Mouse (Mus musculus) limb, embryonic 13.5 days (tissue): Measurements from ENCODE around the gene Rorc. TPM values are rescaled to one million over a fixed set of nuclear protein-coding genes. Genes with fewer than 3 reads are reported as not detected.

Experiments used
- ATAC-seq: fragments of 200-750 bp; cut with Nextera tagmentation; 2 replicates; pipeline ENCODE4 v1.8.0; 2017; ENCODE audit warnings: low read depth, moderate number of reproducible peaks, moderate TSS enrichment; ENCODE audit not compliant: low FRiP score
- H3K27ac ChIP-seq: fragments of 300-500 bp; sonication (generic); 2 replicates; pipeline ENCODE4 v1.5.1; 2015; ENCODE audit warnings: inconsistent platforms, mild to moderate bottlenecking, moderate library complexity
- H3K27me3 ChIP-seq: fragments of 300-500 bp; sonication (generic); 2 replicates; pipeline ENCODE4 v1.6.1; 2015; ENCODE audit warnings: mild to moderate bottlenecking, inconsistent platforms
- H3K36me3 ChIP-seq: fragments of 300-500 bp; sonication (generic); 2 replicates; pipeline ENCODE4 v1.6.1; 2015; ENCODE audit warnings: inconsistent platforms, mild to moderate bottlenecking, moderate library complexity
- H3K4me1 ChIP-seq: fragments of 300-500 bp; sonication (generic); 2 replicates; pipeline ENCODE4 v1.6.1; 2015; ENCODE audit warnings: inconsistent platforms
- H3K4me2 ChIP-seq: fragments of 300-500 bp; sonication (generic); replicated peaks from 2 replicates; pipeline ENCODE4 v1.6.1; 2015; ENCODE audit warnings: inconsistent platforms, mild to moderate bottlenecking, moderate library complexity
- H3K4me3 ChIP-seq: fragments of 300-500 bp; sonication (generic); 2 replicates; pipeline ENCODE4 v1.5.1; 2015; ENCODE audit warnings: moderate library complexity, mild to moderate bottlenecking, inconsistent platforms
- H3K9ac ChIP-seq: fragments of 300-500 bp; sonication (generic); 2 replicates; pipeline ENCODE4 v1.6.1; 2015; ENCODE audit warnings: mild to moderate bottlenecking, inconsistent platforms
- H3K9me3 ChIP-seq: fragments of 300-500 bp; sonication (generic); 2 replicates; pipeline ENCODE4 v1.6.1; 2016; ENCODE audit warnings: inconsistent platforms
- WGBS: fragments of 180-500 bp; shearing (Covaris S2); methylation state at CpG from one replicate; pipeline ENCODE4 v1.1.7; 2015; 5-methylcytosine and 5-hydroxymethylcytosine counted together
- polyA plus RNA-seq: library from polyadenylated mRNA; unstranded; fragments of >200 nt; fragmentation: Nextera tagmentation; extraction: Ambion mirVana; gene quantifications from 2 replicates; pipeline ENCODE4 v1.2.1, GENCODE M21; 2015

The Rorc gene
- polyA plus RNA-seq, 1 experiment from 2014 or later: 1.0 TPM

DNA sequence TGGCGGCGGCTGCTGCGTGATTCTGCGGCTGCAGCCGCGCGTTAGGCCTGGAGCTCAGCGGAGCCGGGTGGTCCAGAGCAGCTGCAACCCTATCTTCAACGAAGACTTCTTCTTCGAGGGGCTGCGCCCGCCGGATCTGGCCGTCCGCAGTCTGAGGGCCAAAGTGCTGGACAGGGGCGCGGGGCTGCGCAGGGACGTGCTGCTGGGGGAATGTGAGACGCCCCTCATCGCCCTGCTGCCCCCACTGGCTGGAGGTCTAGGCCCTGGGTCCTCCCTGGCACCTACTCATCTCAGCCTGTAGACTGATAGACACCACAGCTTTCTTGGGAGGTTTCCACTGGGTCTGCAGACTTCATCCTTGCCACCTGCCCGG is 8.5 kb upstream of the Rorc start:
- ATAC-seq: peak; percentile 55
- peaks cover 44% of the 10 kb centered on the region for H3K27me3 ChIP-seq

GRCm38 (mm10) chr3:94366761-94367160 is 5.8 kb upstream of the Rorc start:
- peaks cover 14% of the 10 kb centered on the region for H3K4me1 ChIP-seq
- no peak overlapping the region for H3K9ac ChIP-seq
- peak; percentile 39; the same call in 1 of the 2 replicates for ATAC-seq
- 24% methylated on average over 3 of the region's 3 CpGs for WGBS
- H3K27ac ChIP-seq: no peak overlapping the region
- H3K36me3 ChIP-seq: no peaks in the 10 kb centered on the region
- no peak overlapping the region for H3K4me3 ChIP-seq
- peaks cover 43% of the 10 kb centered on the region for H3K27me3 ChIP-seq
- no peaks in the 10 kb centered on the region for H3K9me3 ChIP-seq
- no peak overlapping the region for H3K4me2 ChIP-seq

More for the DNA sequence above, 8.5 kb upstream of the Rorc start:
- Histone ChIP-seq H3K4me1 (peaks cover 9% of the 10 kb centered on the region; the same call in 1 of the 2 replicates), H3K9ac (peak overlapping the region; percentile 88), H3K27ac (no peak overlapping the region), H3K4me2 (peak overlapping the region; percentile 88), H3K36me3 (no peaks in the 10 kb centered on the region), H3K4me3 (peak overlapping the region; percentile 69), H3K9me3 (no peaks in the 10 kb centered on the region)
- 4% methylated on average over 23 of the region's 23 CpGs for WGBS

DNA sequence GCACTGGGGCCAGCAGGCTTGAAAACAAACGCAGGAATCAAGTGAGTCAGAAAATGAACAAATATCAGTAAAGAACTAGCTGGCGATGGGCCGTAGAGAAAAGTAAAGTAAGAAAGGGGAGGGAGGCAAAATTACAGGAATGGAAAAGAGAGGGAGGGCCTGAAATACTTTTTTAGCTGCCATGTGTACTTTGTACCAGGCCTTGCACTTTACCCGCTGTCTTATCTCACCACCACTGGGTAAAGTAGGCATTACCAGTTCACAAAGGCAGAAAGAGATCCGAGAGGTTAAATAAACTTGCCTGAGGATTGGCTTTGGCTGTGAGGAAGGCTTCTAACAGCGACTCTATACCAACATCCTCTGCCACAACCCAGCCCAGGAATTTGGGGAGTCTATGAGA is 5.1 kb upstream of the Rorc start:
- Histone ChIP-seq H3K27me3 (peaks cover 36% of the 10 kb centered on the region), H3K4me1 (peaks cover 18% of the 10 kb centered on the region), H3K9me3 (no peaks in the 10 kb centered on the region), H3K4me3 (no peak overlapping the region), H3K9ac (no peak overlapping the region), H3K36me3 (no peaks in the 10 kb centered on the region), H3K27ac (no peak overlapping the region), H3K4me2 (no peak overlapping the region)
- WGBS: 83% methylated on average over 6 of the region's 6 CpGs
- no peak for ATAC-seq

GRCm38 (mm10) chr3:94368631-94369030 is 4.0 kb upstream of the Rorc start:
- H3K9ac ChIP-seq: no peak overlapping the region
- peaks cover 23% of the 10 kb centered on the region for H3K4me1 ChIP-seq
- peaks cover 27% of the 10 kb centered on the region for H3K27me3 ChIP-seq
- WGBS: 59% methylated on average over 6 of the region's 6 CpGs
- ATAC-seq: no peak
- no peak overlapping the region for H3K27ac ChIP-seq
- no peak overlapping the region for H3K4me3 ChIP-seq
- no peak overlapping the region for H3K4me2 ChIP-seq
- no peaks in the 10 kb centered on the region for H3K36me3 ChIP-seq
- H3K9me3 ChIP-seq: no peaks in the 10 kb centered on the region

- Histone ChIP-seq H3K27me3 (peaks cover 22% of the 10 kb centered on the region), H3K9ac (no peak overlapping the region), H3K4me1 (peaks cover 29% of the 10 kb centered on the region), H3K27ac (no peak overlapping the region), H3K4me2 (no peak overlapping the region), H3K36me3 (no peaks in the 10 kb centered on the region), H3K4me3 (no peak overlapping the region), H3K9me3 (no peaks in the 10 kb centered on the region)
- ATAC-seq: no peak
- 74% methylated on average over 2 of the region's 2 CpGs for WGBS
These were observed 2.9 kb upstream of the Rorc start for GRCm38 (mm10) chr3:94369709-94370108.

DNA sequence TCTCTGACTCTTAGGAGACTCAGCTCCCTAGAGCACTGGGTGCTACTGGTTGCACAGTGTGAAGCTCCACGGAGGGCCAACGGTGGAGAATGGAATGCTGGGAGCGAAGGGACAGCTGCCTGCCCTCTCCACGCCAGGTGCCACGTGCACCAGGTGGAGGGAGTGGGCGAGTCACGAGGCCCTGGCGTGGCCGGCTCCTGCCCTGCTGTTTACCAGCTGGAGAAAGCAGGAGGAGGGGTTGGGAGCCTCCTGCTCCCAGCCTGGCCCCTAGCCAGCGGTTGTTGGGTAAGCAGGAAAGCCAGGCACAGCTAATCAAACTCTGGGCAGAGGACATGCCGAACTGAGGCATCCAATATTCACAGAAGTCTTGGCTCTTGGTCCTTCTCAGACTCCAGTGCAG is 957 bp upstream of the Rorc start:
- 0 out of 2 replicates have a peak overlapping the region, but pooled peaks have one; percentile 4 for H3K4me3 ChIP-seq
- H3K4me1 ChIP-seq: peaks cover 29% of the 10 kb centered on the region
- no peaks in the 10 kb centered on the region for H3K9me3 ChIP-seq
- H3K27me3 ChIP-seq: peaks cover 8% of the 10 kb centered on the region; the same call in 1 of the 2 replicates
- H3K27ac ChIP-seq: no peak overlapping the region
- ATAC-seq: peak; percentile 52
- H3K9ac ChIP-seq: 0 out of 2 replicates have a peak overlapping the region, but pooled peaks have one; percentile 14
- H3K4me2 ChIP-seq: peak overlapping the region; percentile 50
- no peaks in the 10 kb centered on the region for H3K36me3 ChIP-seq
- 3% methylated on average over 11 of the region's 11 CpGs for WGBS

GRCm38 (mm10) chr3:94372038-94372437 is 556 bp upstream of the Rorc start:
- ATAC-seq: 0 out of 2 replicates have a peak, but pooled peaks have one; percentile 7
- Histone ChIP-seq H3K27ac (no peak overlapping the region), H3K4me3 (0 out of 2 replicates have a peak overlapping the region, but pooled peaks have one; percentile 4), H3K27me3 (peaks cover 8% of the 10 kb centered on the region; the same call in 1 of the 2 replicates), H3K36me3 (no peaks in the 10 kb centered on the region), H3K4me1 (peaks cover 33% of the 10 kb centered on the region), H3K9me3 (no peaks in the 10 kb centered on the region), H3K4me2 (peak overlapping the region; percentile 50), H3K9ac (no peak overlapping the region)
- 0% methylated on average over 3 of the region's 3 CpGs for WGBS

GRCm38 (mm10) chr3:94373090-94373489 is 496 bp downstream of the Rorc start:
- Histone ChIP-seq H3K36me3 (no peaks in the 10 kb centered on the region), H3K4me3 (peak overlapping the region; percentile 27), H3K27ac (no peak overlapping the region), H3K4me2 (peak overlapping the region; percentile 60), H3K9ac (no peak overlapping the region), H3K9me3 (no peaks in the 10 kb centered on the region), H3K4me1 (peaks cover 37% of the 10 kb centered on the region), H3K27me3 (peaks cover 8% of the 10 kb centered on the region; the same call in 1 of the 2 replicates)
- peak; percentile 20 for ATAC-seq
- WGBS: 4% methylated on average over 10 of the region's 10 CpGs

GRCm38 (mm10) chr3:94373597-94374011 is 1.0 kb downstream of the Rorc start:
- 2% methylated on average over 5 of the region's 5 CpGs for WGBS
- H3K4me1 ChIP-seq: peaks cover 37% of the 10 kb centered on the region
- peak; percentile 38; the same call in 1 of the 2 replicates for ATAC-seq
- H3K4me2 ChIP-seq: peak overlapping the region; percentile 60
- H3K36me3 ChIP-seq: no peaks in the 10 kb centered on the region
- peaks cover 8% of the 10 kb centered on the region; the same call in 1 of the 2 replicates for H3K27me3 ChIP-seq
- H3K27ac ChIP-seq: no peak overlapping the region
- peak overlapping the region; percentile 27 for H3K4me3 ChIP-seq
- H3K9ac ChIP-seq: no peak overlapping the region; the same call in 1 of the 2 replicates
- no peaks in the 10 kb centered on the region for H3K9me3 ChIP-seq

DNA sequence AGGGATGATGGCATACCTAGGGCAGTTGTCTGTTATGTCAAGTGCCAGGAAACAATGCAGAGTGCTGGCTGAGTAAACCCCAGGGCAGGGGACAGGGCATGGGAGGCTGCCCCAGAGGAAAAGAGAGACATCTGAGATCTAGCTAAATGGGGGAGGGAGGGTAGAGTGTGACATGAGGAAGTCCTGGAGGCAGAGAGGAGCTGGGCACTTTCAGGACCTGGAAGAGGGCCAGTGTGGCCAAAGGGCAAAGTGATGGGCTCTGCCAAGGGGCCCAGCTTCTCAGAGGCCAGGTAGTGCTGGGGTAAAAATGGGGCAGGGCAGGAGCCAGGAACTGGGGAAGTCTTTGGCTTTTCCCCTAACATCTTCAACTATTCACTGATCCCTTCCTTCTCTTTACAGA is 2.0 kb downstream of the Rorc start:
- no peak overlapping the region for H3K4me2 ChIP-seq
- no peaks in the 10 kb centered on the region for H3K36me3 ChIP-seq
- no peak overlapping the region for H3K27ac ChIP-seq
- peaks cover 37% of the 10 kb centered on the region for H3K4me1 ChIP-seq
- no peak overlapping the region for H3K9ac ChIP-seq
- no peak overlapping the region for H3K4me3 ChIP-seq
- H3K27me3 ChIP-seq: peaks cover 8% of the 10 kb centered on the region; the same call in 1 of the 2 replicates
- ATAC-seq: no peak
- H3K9me3 ChIP-seq: no peaks in the 10 kb centered on the region

DNA sequence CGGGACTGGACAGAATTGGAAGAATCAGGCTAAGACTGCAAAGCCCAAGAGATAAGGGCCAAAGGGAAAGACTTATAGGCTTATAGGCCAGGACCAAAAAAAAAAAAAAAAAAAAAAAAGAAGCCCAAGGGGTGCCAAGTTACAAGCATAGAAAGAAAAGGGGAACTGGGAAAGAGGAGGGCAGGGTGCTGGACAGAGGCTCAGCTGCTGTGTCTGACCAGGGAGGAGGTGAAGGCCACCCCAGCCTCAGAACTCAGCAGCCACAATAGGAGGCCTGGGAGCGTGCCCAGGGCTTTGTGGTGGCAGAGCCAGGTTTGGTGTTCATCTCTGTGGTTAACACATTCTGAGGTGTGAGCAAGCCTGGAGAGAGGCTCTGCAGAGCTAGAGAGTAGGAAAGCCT is 2.6 kb downstream of the Rorc start:
- Histone ChIP-seq H3K9ac (no peak overlapping the region), H3K27ac (no peak overlapping the region), H3K4me1 (peaks cover 39% of the 10 kb centered on the region), H3K4me3 (no peak overlapping the region), H3K27me3 (peaks cover 8% of the 10 kb centered on the region; the same call in 1 of the 2 replicates), H3K36me3 (no peaks in the 10 kb centered on the region), H3K9me3 (no peaks in the 10 kb centered on the region), H3K4me2 (no peak overlapping the region)
- WGBS: 75% methylated on average over 2 of the region's 2 CpGs
- ATAC-seq: no peak

DNA sequence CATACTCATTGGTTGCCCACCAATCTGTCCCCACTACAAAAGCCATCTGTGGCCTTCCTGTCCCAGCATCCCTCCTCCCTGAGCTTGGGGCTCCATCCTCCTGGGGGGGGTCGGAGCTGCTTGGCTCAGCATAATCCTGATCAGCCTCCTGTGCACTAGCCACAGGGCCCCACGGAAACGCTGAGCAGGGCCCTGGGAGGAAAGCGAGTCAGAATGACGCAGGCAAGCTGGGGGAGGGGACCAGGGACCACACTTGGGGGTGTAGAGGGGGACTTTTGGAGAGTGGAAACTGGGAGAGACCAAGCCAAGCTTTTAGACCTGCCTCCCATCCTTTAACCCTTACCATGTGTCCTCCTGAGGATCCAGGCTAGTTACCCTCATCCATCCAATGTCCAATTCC is 3.3 kb downstream of the Rorc start:
- peaks cover 8% of the 10 kb centered on the region; the same call in 1 of the 2 replicates for H3K27me3 ChIP-seq
- H3K4me3 ChIP-seq: no peak overlapping the region
- peaks cover 42% of the 10 kb centered on the region for H3K4me1 ChIP-seq
- no peaks in the 10 kb centered on the region for H3K36me3 ChIP-seq
- no peak overlapping the region for H3K9ac ChIP-seq
- H3K4me2 ChIP-seq: no peak overlapping the region
- WGBS: 51% methylated on average over 5 of the region's 5 CpGs
- no peak overlapping the region for H3K27ac ChIP-seq
- no peaks in the 10 kb centered on the region for H3K9me3 ChIP-seq
- ATAC-seq: no peak
